Mouse (Mus musculus) cerebellum, adult 9-10 months (tissue): ENCODE measurements around the gene Oxgr1.
"Not testable (repeated sequence)": the region's sequence is repeated elsewhere in the genome, so short reads cannot be mapped to it uniquely, and the experiment has no call there.

Experiments
- DNase-seq: peaks from one replicate; pipeline ENCODE4 v3.0.0; 2022

Oxgr1 gene

GRCm38 (mm10) chr14:120042187-120042820 lies at the start of gene Oxgr1:
TSS of gene Oxgr1 (minus strand) at chr14:120042435.
- DNase-seq = no peak

- no peak for DNase-seq
Measured at GRCm38 (mm10) chr14:120090401-120090800, 48.2 kb upstream of the Oxgr1 start.

- DNase-seq = no peak
Measured at GRCm38 (mm10) chr14:120089649-120090360, 47.6 kb upstream of the Oxgr1 start.

GRCm38 (mm10) chr14:120089006-120089648 lies 46.9 kb upstream of the Oxgr1 start:
- DNase-seq = no peak

- no peak for DNase-seq
Measured at GRCm38 (mm10) chr14:120084084-120084667, 41.9 kb upstream of the Oxgr1 start.

- peak; percentile 41 for DNase-seq
Measured at GRCm38 (mm10) chr14:120076192-120076591, 34.0 kb upstream of the Oxgr1 start.

GRCm38 (mm10) chr14:120075746-120076145 lies 33.5 kb upstream of the Oxgr1 start:
- no peak for DNase-seq

GRCm38 (mm10) chr14:120074231-120074630 lies 32.0 kb upstream of the Oxgr1 start:
- DNase-seq = no peak

GRCm38 (mm10) chr14:120061096-120061495 lies 18.9 kb upstream of the Oxgr1 start:
- DNase-seq = peak; percentile 30

- no peak for DNase-seq
Measured at GRCm38 (mm10) chr14:120033454-120033853, 8.8 kb downstream of the Oxgr1 start.

GRCm38 (mm10) chr14:120019948-120020347 lies 22.3 kb downstream of the Oxgr1 start:
- no peak for DNase-seq

GRCm38 (mm10) chr14:120009969-120010872 lies 32.0 kb downstream of the Oxgr1 start:
- DNase-seq = no peak

- peak; percentile 28 for DNase-seq
Measured at GRCm38 (mm10) chr14:120005153-120005552, 37.1 kb downstream of the Oxgr1 start.

GRCm38 (mm10) chr14:120003661-120004060 lies 38.6 kb downstream of the Oxgr1 start:
- no peak for DNase-seq

- DNase-seq = no peak
Measured at GRCm38 (mm10) chr14:120002673-120003072, 39.6 kb downstream of the Oxgr1 start.

- DNase-seq = no peak
Measured at GRCm38 (mm10) chr14:119989651-119990050, 52.6 kb downstream of the Oxgr1 start.

- DNase-seq = no peak
Measured at GRCm38 (mm10) chr14:119988937-119989645, 53.1 kb downstream of the Oxgr1 start.

GRCm38 (mm10) chr14:119987257-119987656 lies 55.0 kb downstream of the Oxgr1 start:
- no peak for DNase-seq

- DNase-seq = no peak
Measured at GRCm38 (mm10) chr14:119986778-119987177, 55.5 kb downstream of the Oxgr1 start.

- DNase-seq = not testable (repeated sequence)
Measured at GRCm38 (mm10) chr14:119986351-119986750, 55.9 kb downstream of the Oxgr1 start.

- DNase-seq = no peak
Measured at GRCm38 (mm10) chr14:119981314-119981713, 60.9 kb downstream of the Oxgr1 start.
